Mouse (Mus musculus) CH12.LX (cell line): ENCODE results near the gene Abhd16a.

Experiments
- ELF1 ChIP-seq: IDR thresholded peaks from 2 replicates; pipeline ENCODE4 v1.6.1; 2014; ENCODE audit warnings: low read depth, mild to moderate bottlenecking, inconsistent platforms, low read length, improper control_type of control experiment
- POLR2A ChIP-seq: IDR thresholded peaks from 2 replicates; pipeline ENCODE4 v1.6.1; 2011; ENCODE audit warnings: low read depth, mild to moderate bottlenecking, improper control_type of control experiment, low read length

DNA sequence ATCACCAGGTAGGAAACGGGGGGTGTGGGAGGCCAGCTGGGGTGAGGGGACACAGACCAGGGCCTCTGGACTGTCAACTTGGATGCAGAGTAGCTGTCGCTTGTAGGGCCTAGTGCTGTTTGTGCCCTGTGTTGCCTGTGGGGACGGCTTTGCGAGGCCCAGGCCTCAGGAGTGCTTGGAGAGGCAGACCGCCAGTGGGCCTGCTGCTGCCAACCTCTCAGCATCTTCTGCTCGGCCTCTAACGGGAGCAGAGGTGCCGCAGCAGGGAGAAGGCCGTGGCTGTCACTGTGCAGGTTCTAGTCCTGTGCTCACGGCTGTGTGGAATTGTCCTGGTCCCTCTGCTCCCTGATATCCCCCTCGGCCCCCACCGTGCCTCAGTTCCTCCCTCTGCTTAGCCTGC lies 7.5 kb downstream of the Abhd16a start:
- TF ChIP-seq ELF1: no peak
- no peak for TF ChIP-seq POLR2A
